Mouse (Mus musculus): Measurements from ENCODE around the gene Wdr17.

The Wdr17 gene

GRCm38 (mm10) chr8:54600671-54601251, 286.2 kb downstream of the Wdr17 start, which contains the start of gene Spata4:
Spata4 (plus strand) TSS chr8:54600781.
- peak; percentile 24 to 26 for DNase-seq (ENCODE audit: low spot score in 2 of 2)

GRCm38 (mm10) chr8:54597386-54597785, 289.6 kb downstream of the Wdr17 start:
- no peak for DNase-seq (ENCODE audit: low spot score in 2 of 2)

GRCm38 (mm10) chr8:54596940-54597339, 290.0 kb downstream of the Wdr17 start:
- DNase-seq (ENCODE audit: low spot score in 2 of 2): peak in 1 of 2 experiments; percentile 40

- DNase-seq (ENCODE audit: low spot score in 2 of 2): no peak
Observed at GRCm38 (mm10) chr8:54596051-54596450, 290.9 kb downstream of the Wdr17 start.

- DNase-seq (ENCODE audit: low spot score in 2 of 2): no peak
Observed at GRCm38 (mm10) chr8:54594634-54595033, 292.4 kb downstream of the Wdr17 start.

GRCm38 (mm10) chr8:54582886-54583285, 304.1 kb downstream of the Wdr17 start:
- DNase-seq (ENCODE audit: low spot score in 2 of 2): no peak

GRCm38 (mm10) chr8:54581436-54581835, 305.5 kb downstream of the Wdr17 start:
- DNase-seq (ENCODE audit: low spot score in 2 of 2): no peak

All from frontal cortex, postnatal 10 days (tissue).